Mouse (Mus musculus): ENCODE data around the gene Klhl3.
"Not testable (repeated sequence)": the region's sequence is repeated elsewhere in the genome, so short reads cannot be mapped to it uniquely, and the experiment has no call there.

Klhl3 gene

GRCm38 (mm10) chr13:58113061-58113900 lies at the start of gene Klhl3:
TSS of gene Klhl3 (minus strand) at chr13:58113592.
- in situ Hi-C loops (cut with MboI, MseI) = loop anchor here (25.0 kb wide), 1 partner anchor 2001 kb away; no protein-coding TSS in a partner anchor

- in situ Hi-C loops (cut with MboI, MseI) = loop anchor here (25.0 kb wide), 1 partner anchor 227 kb away; the partner anchor contains the start of gene 2210016F16Rik
Observed at GRCm38 (mm10) chr13:58160761-58161160, 47.4 kb upstream of the Klhl3 start.

- in situ Hi-C loops (cut with MboI, MseI) = loop anchor here (25.0 kb wide), 1 partner anchor 229 kb away; the partner anchor contains the start of gene 2210016F16Rik
Observed at GRCm38 (mm10) chr13:58158099-58158912, 44.9 kb upstream of the Klhl3 start.

- in situ Hi-C loops (cut with MboI, MseI) = loop anchor here (25.0 kb wide), 1 partner anchor 230 kb away; the partner anchor contains the start of gene 2210016F16Rik
Observed at GRCm38 (mm10) chr13:58157447-58158098, 44.2 kb upstream of the Klhl3 start, which contains the start of gene Idnk. TSS of gene Idnk (plus strand) at chr13:58157649.

- in situ Hi-C loops (cut with MboI, MseI) = loop anchor here (25.0 kb wide), 1 partner anchor 230 kb away; the partner anchor contains the start of gene 2210016F16Rik
Observed at GRCm38 (mm10) chr13:58157036-58157435, 43.6 kb upstream of the Klhl3 start.

GRCm38 (mm10) chr13:58156031-58156430 lies 42.6 kb upstream of the Klhl3 start:
- in situ Hi-C loops (cut with MboI, MseI) = loop anchor here (25.0 kb wide), 1 partner anchor 231 kb away; the partner anchor contains the start of gene 2210016F16Rik

GRCm38 (mm10) chr13:58150442-58150841 lies 37.0 kb upstream of the Klhl3 start:
- in situ Hi-C loops (cut with MboI, MseI) = loop anchor here (25.0 kb wide), 1 partner anchor 237 kb away; the partner anchor contains the start of gene 2210016F16Rik

- in situ Hi-C loops (cut with MboI, MseI) = loop anchor here (25.0 kb wide), 1 partner anchor 238 kb away; the partner anchor contains the start of gene 2210016F16Rik
Observed at GRCm38 (mm10) chr13:58149629-58150028, 36.2 kb upstream of the Klhl3 start.

GRCm38 (mm10) chr13:58149033-58149558 lies 35.7 kb upstream of the Klhl3 start:
- in situ Hi-C loops (cut with MboI, MseI) = no loop called here

GRCm38 (mm10) chr13:58148256-58148831 lies 35.0 kb upstream of the Klhl3 start:
- in situ Hi-C loops (cut with MboI, MseI) = no loop called here

- in situ Hi-C loops (cut with MboI, MseI) = no loop called here
Observed at GRCm38 (mm10) chr13:58147760-58148159, 34.4 kb upstream of the Klhl3 start.

- in situ Hi-C loops (cut with MboI, MseI) = not testable (repeated sequence)
Observed at GRCm38 (mm10) chr13:58146603-58147002, 33.2 kb upstream of the Klhl3 start.

- in situ Hi-C loops (cut with MboI, MseI) = no loop called here
Observed at GRCm38 (mm10) chr13:58131692-58132091, 18.3 kb upstream of the Klhl3 start.

GRCm38 (mm10) chr13:58129687-58130246 lies 16.4 kb upstream of the Klhl3 start:
- in situ Hi-C loops (cut with MboI, MseI) = loop anchor here (10.0 kb wide), 1 partner anchor 1635 kb away; the partner anchor contains the start of gene Isca1

- in situ Hi-C loops (cut with MboI, MseI) = loop anchor here (10.0 kb wide), 1 partner anchor 1636 kb away; the partner anchor contains the start of gene Isca1
Observed at GRCm38 (mm10) chr13:58128768-58129671, 15.6 kb upstream of the Klhl3 start.

GRCm38 (mm10) chr13:58128396-58128767 lies 15.0 kb upstream of the Klhl3 start, which contains the start of gene Hnrnpa0:
TSS of gene Hnrnpa0 (minus strand) at chr13:58128556.
- in situ Hi-C loops (cut with MboI, MseI) = loop anchor here (10.0 kb wide), 1 partner anchor 1636 kb away; the partner anchor contains the start of gene Isca1

GRCm38 (mm10) chr13:58127766-58128361 lies 14.5 kb upstream of the Klhl3 start:
- in situ Hi-C loops (cut with MboI, MseI) = loop anchor here (10.0 kb wide), 1 partner anchor 1637 kb away; the partner anchor contains the start of gene Isca1

Data from regulatory T cell (primary cell).